Mouse (Mus musculus) heart, postnatal 10 days (tissue): ENCODE data around the gene Fam149b. TPM values are rescaled to one million over a fixed set of nuclear protein-coding genes. Genes with fewer than 3 reads are reported as not detected.
A peak's percentile ranks its signal among the peaks of the same experiment; 100 is the strongest.
"Not testable (repeated sequence)": the region's sequence is repeated elsewhere in the genome, so short reads cannot be mapped to it uniquely, and the experiment has no call there.

ENCODE experiments used
- DNase-seq, 2 experiments: peaks; one replicate each; pipeline ENCODE4 v3.0.0; 2021
- intact Hi-C: fragments of 180-260 bp; cut with DNase I; formaldehyde crosslinking; loops from one replicate; pipeline ENCODE4 v1.15.1; 2025
- total RNA-seq, 2 experiments: library from RNA; stranded (reverse); gene quantifications; 2 replicates each; pipeline ENCODE4 v1.2.3; 2021

The Fam149b gene
- 10 to 100 TPM; 33.9 to 34.6 TPM for total RNA-seq

- DNase-seq = peak; percentile 96 to 98
- intact Hi-C loops = no loop called here
These were observed at the start of gene Fam149b, which contains the start of gene Ecd for GRCm38 (mm10) chr14:20347991-20348541. TSS of gene Fam149b (plus strand) at chr14:20348162. TSS of gene Ecd (minus strand) at chr14:20348121.

- DNase-seq, intact Hi-C loops: not testable (repeated sequence)
These were observed 42.9 kb upstream of the Fam149b start for GRCm38 (mm10) chr14:20305085-20305484.

- DNase-seq = no peak
These were observed 32.8 kb upstream of the Fam149b start for GRCm38 (mm10) chr14:20315137-20315536.

GRCm38 (mm10) chr14:20319420-20319819, 28.5 kb upstream of the Fam149b start:
- peak; percentile 17 to 50 for DNase-seq
- intact Hi-C loops = no loop called here

More at GRCm38 (mm10) chr14:20315137-20315536, 32.8 kb upstream of the Fam149b start:
- intact Hi-C loops = no loop called here

GRCm38 (mm10) chr14:20324196-20324595, 23.8 kb upstream of the Fam149b start:
- no peak for DNase-seq
- intact Hi-C loops = no loop called here

- intact Hi-C loops = no loop called here
- DNase-seq = no peak
These were observed 19.5 kb upstream of the Fam149b start for GRCm38 (mm10) chr14:20328474-20328873.

GRCm38 (mm10) chr14:20331316-20331715, 16.6 kb upstream of the Fam149b start:
- DNase-seq = no peak
- intact Hi-C loops = no loop called here

- intact Hi-C loops = no loop called here
- no peak for DNase-seq
These were observed 8.5 kb upstream of the Fam149b start for GRCm38 (mm10) chr14:20339415-20339814.

- intact Hi-C loops = no loop called here
- peak; percentile 44 to 48 for DNase-seq
These were observed 7.8 kb upstream of the Fam149b start for GRCm38 (mm10) chr14:20340149-20340548.

- DNase-seq = no peak
- intact Hi-C loops = no loop called here
These were observed 7.1 kb upstream of the Fam149b start for GRCm38 (mm10) chr14:20340866-20341265.

- intact Hi-C loops = no loop called here
- DNase-seq = no peak
These were observed 2.1 kb upstream of the Fam149b start for GRCm38 (mm10) chr14:20345885-20346284.

- DNase-seq = no peak
- intact Hi-C loops = no loop called here
These were observed 446 bp upstream of the Fam149b start for GRCm38 (mm10) chr14:20347441-20347990.

- intact Hi-C loops = no loop called here
- DNase-seq = no peak
These were observed 15.3 kb downstream of the Fam149b start for GRCm38 (mm10) chr14:20363230-20363629.

- DNase-seq = no peak
- intact Hi-C loops = no loop called here
These were observed 20.3 kb downstream of the Fam149b start for GRCm38 (mm10) chr14:20368271-20368670.

GRCm38 (mm10) chr14:20370798-20371197, 22.8 kb downstream of the Fam149b start:
- intact Hi-C loops = no loop called here
- no peak for DNase-seq

- intact Hi-C loops = no loop called here
- no peak for DNase-seq
These were observed 23.9 kb downstream of the Fam149b start for GRCm38 (mm10) chr14:20371854-20372253.

- intact Hi-C loops = no loop called here
- no peak for DNase-seq
These were observed 29.2 kb downstream of the Fam149b start for GRCm38 (mm10) chr14:20377112-20377521.

- peak; percentile 68 to 69 for DNase-seq
- intact Hi-C loops = no loop called here
These were observed 30.5 kb downstream of the Fam149b start for GRCm38 (mm10) chr14:20378313-20379061.

GRCm38 (mm10) chr14:20379087-20379640, 31.2 kb downstream of the Fam149b start:
- intact Hi-C loops = no loop called here
- DNase-seq = no peak

GRCm38 (mm10) chr14:20379753-20380430, 31.9 kb downstream of the Fam149b start:
- DNase-seq = no peak
- intact Hi-C loops = no loop called here
